ENCODE assay signal across 15 mouse cellular contexts in genomic region chr4:115937061-115937976, GRCm38 (mm10). TPM values are rescaled to one million over a fixed set of nuclear protein-coding genes. Genes with fewer than 3 reads are reported as not detected.
A peak's percentile ranks its signal among the peaks of the same experiment; 100 is the strongest.
DNase-seq lines count a peak whose midpoint lies in the region; ATAC-seq and TF ChIP-seq lines count a peak whose summit lies in the region.
"Had no signal": no experiment of that assay in that cellular context is flagged by ENCODE, and none has a peak within 500 bp of the region (broad histone marks: within the 10 kb centered on the region; RNA-seq: fewer than 3 reads in every experiment).

No protein-coding gene starts in this region.

- no peak for DNase-seq in heart, adult 2 months
- no peak for DNase-seq in CH12.LX (ENCODE audit: extremely low read depth)
- DNase-seq in embryonic facial prominence, embryonic 11.5 days (ENCODE audit: low spot score): peak; percentile 19
- DNase-seq in hindbrain, postnatal 0 days (ENCODE audit: low spot score): no peak
- no peak for DNase-seq in layer of hippocampus, postnatal 25 days (ENCODE audit: extremely low spot score in 1 of 2, low spot score in 1 of 2)
- no peak for DNase-seq in thymus, adult 2 months
- DNase-seq in left cerebral cortex, adult 8-10 months (ENCODE audit: low spot score in 2 of 2): no peak
- DNase-seq: gastrocnemius, postnatal 36 days had no signal

- no peak for TF ChIP-seq EP300 in heart, adult 2 months (IDR thresholded peaks at IDR 0.05; ENCODE audit: insufficient read depth, low read depth, low read length)
- no peak for TF ChIP-seq EP300 in CH12.LX (IDR thresholded peaks at IDR 0.05; ENCODE audit: low read length)

- in situ Hi-C loops in CH12.LX (cut with MboI; ENCODE audit: low pct_ligation_motif_present, low pct_unique_long_range_greater_than_20kb, low sequenced_read_pairs): no loop called here

- H3K27ac ChIP-seq in heart, embryonic 14.5 days (replicated peaks in 1 of 2; ENCODE audit: control insufficient read depth in 1 of 2, insufficient read depth in 1 of 2, low read depth in 2 of 2, low read length in 2 of 2): no peak overlapping the region
- H3K27ac ChIP-seq in heart, adult 2 months: no peak overlapping the region
- no peak overlapping the region for H3K27ac ChIP-seq in CH12.LX (ENCODE audit: insufficient read depth, low read depth)
- no peak overlapping the region for H3K27ac ChIP-seq in embryonic facial prominence, embryonic 11.5 days (replicated peaks; ENCODE audit: low read depth, low read length)
- H3K27ac ChIP-seq in hindbrain, postnatal 0 days: no peak overlapping the region
- no peak overlapping the region for H3K27ac ChIP-seq in thymus, adult 2 months (ENCODE audit: control insufficient read depth, insufficient read depth, low read length)
- H3K27ac ChIP-seq: forebrain, embryonic 15.5 days had no signal

- WGBS in heart, embryonic 14.5 days: 5% methylated on average over 19 of the region's 19 CpGs
- 17% methylated on average over 19 of the region's 19 CpGs for WGBS in heart, adult 2 months
- 1% methylated on average over 19 of the region's 19 CpGs for WGBS in embryonic facial prominence, embryonic 11.5 days
- 9% methylated on average over 19 of the region's 19 CpGs for WGBS in hindbrain, postnatal 0 days
- WGBS in thymus, adult 2 months: 8% methylated on average over 19 of the region's 19 CpGs

- intact Hi-C loops in heart, adult 2 months (cut with DNase I): no loop called here

- no peaks in the 10 kb centered on the region for H3K9me3 ChIP-seq in heart, embryonic 14.5 days (ENCODE audit: control insufficient read depth, low read length)
- H3K9me3 ChIP-seq in CH12.LX (replicated peaks; ENCODE audit: low read length): no peaks in the 10 kb centered on the region
- H3K9me3 ChIP-seq in embryonic facial prominence, embryonic 11.5 days (replicated peaks; ENCODE audit: control insufficient read depth, low read length): no peaks in the 10 kb centered on the region
- no peaks in the 10 kb centered on the region for H3K9me3 ChIP-seq in hindbrain, postnatal 0 days (ENCODE audit: low read length)
- H3K9me3 ChIP-seq: forebrain, embryonic 15.5 days had no signal

- dilution Hi-C loops in CH12.LX (cut with MboI; ENCODE audit: extremely low pct_ligation_motif_present, extremely low pct_unique_long_range_greater_than_20kb, low sequenced_read_pairs): no loop called here

- H3K4me2 ChIP-seq in heart, embryonic 14.5 days (ENCODE audit: low read length): peak overlapping the region; percentile 43; the same call in 1 of the 2 replicates
- H3K4me2 ChIP-seq in CH12.LX (ENCODE audit: insufficient read depth, low read depth, poor library complexity, severe bottlenecking): peak overlapping the region; percentile 22; the same call in 1 of the 2 replicates
- peak overlapping the region; percentile 29; the same call in 1 of the 2 replicates for H3K4me2 ChIP-seq in embryonic facial prominence, embryonic 11.5 days (ENCODE audit: low read depth, low read length)
- no peak overlapping the region for H3K4me2 ChIP-seq in hindbrain, postnatal 0 days (ENCODE audit: low read depth, low read length)
- H3K4me2 ChIP-seq: forebrain, embryonic 15.5 days; lung, embryonic 14.5 days had no signal

- H3K79me2 ChIP-seq in heart, adult 2 months (replicated peaks; ENCODE audit: control insufficient read depth, insufficient read depth, low read length): no peaks in the 10 kb centered on the region
- H3K79me2 ChIP-seq in CH12.LX (replicated peaks; ENCODE audit: control insufficient read depth, extremely low read depth, insufficient read depth, poor library complexity, severe bottlenecking): no peaks in the 10 kb centered on the region

- no peak overlapping the region for H3K9ac ChIP-seq in heart, embryonic 14.5 days (ENCODE audit: low read length)
- no peak overlapping the region for H3K9ac ChIP-seq in heart, adult 2 months (ENCODE audit: low read depth, low read length)
- no peak overlapping the region for H3K9ac ChIP-seq in CH12.LX (ENCODE audit: insufficient read depth, low read depth)
- no peak overlapping the region for H3K9ac ChIP-seq in embryonic facial prominence, embryonic 11.5 days (replicated peaks; ENCODE audit: low read length)
- H3K9ac ChIP-seq in hindbrain, postnatal 0 days (replicated peaks; ENCODE audit: low read length): no peak overlapping the region
- H3K9ac ChIP-seq: forebrain, embryonic 15.5 days; lung, embryonic 14.5 days had no signal

- TF ChIP-seq CTCF in heart, adult 2 months (IDR thresholded peaks at IDR 0.05): no peak
- TF ChIP-seq CTCF in CH12.LX (conservative IDR thresholded peaks at IDR 0.05 in 1 of 2, IDR thresholded peaks at IDR 0.05 in 1 of 2; ENCODE audit: low read depth in 2 of 2, low read length in 2 of 2): no peak
- no peak for TF ChIP-seq CTCF in hindbrain, postnatal 0 days (IDR thresholded peaks at IDR 0.05; ENCODE audit: low read depth)
- TF ChIP-seq CTCF in thymus, adult 2 months (IDR thresholded peaks at IDR 0.05; ENCODE audit: borderline replicate concordance, control insufficient read depth, extremely low read depth, insufficient read depth, low read length, poor library complexity): no peak

- peak overlapping the region in 1 of 2 experiments; percentile 21; a peak in 2 of 4 replicates for H3K4me3 ChIP-seq in heart, embryonic 14.5 days (ENCODE audit: control insufficient read depth in 1 of 2, insufficient read depth in 1 of 2, low read depth in 1 of 2, low read length in 2 of 2)
- no peak overlapping the region for H3K4me3 ChIP-seq in heart, adult 2 months
- no peak overlapping the region for H3K4me3 ChIP-seq in CH12.LX (replicated peaks in 1 of 3; ENCODE audit: low read depth in 2 of 3, low read length in 2 of 3, poor library complexity in 1 of 3)
- H3K4me3 ChIP-seq in embryonic facial prominence, embryonic 11.5 days (ENCODE audit: low read depth, low read length): no peak overlapping the region; the same call in 1 of the 2 replicates
- 0 out of 2 replicates have a peak overlapping the region, but pooled peaks have one; percentile 10 for H3K4me3 ChIP-seq in hindbrain, postnatal 0 days (ENCODE audit: low read length)
- no peak overlapping the region for H3K4me3 ChIP-seq in thymus, adult 2 months (ENCODE audit: control insufficient read depth, insufficient read depth, low read length)
- H3K4me3 ChIP-seq: forebrain, embryonic 15.5 days had no signal

- no peaks in the 10 kb centered on the region for H3K36me3 ChIP-seq in heart, embryonic 14.5 days (ENCODE audit: control insufficient read depth, insufficient read depth, low read length)
- H3K36me3 ChIP-seq in heart, adult 2 months (ENCODE audit: control insufficient read depth, insufficient read depth, low read length): no peaks in the 10 kb centered on the region
- no peaks in the 10 kb centered on the region for H3K36me3 ChIP-seq in CH12.LX (replicated peaks in 1 of 2; ENCODE audit: control insufficient read depth in 1 of 2, insufficient read depth in 1 of 2, low read length in 1 of 2)
- no peaks in the 10 kb centered on the region for H3K36me3 ChIP-seq in embryonic facial prominence, embryonic 11.5 days (replicated peaks; ENCODE audit: control insufficient read depth, insufficient read depth, low read depth, low read length)
- H3K36me3 ChIP-seq in hindbrain, postnatal 0 days (ENCODE audit: insufficient read depth, low read length): no peaks in the 10 kb centered on the region
- no peaks in the 10 kb centered on the region for H3K36me3 ChIP-seq in thymus, adult 2 months (ENCODE audit: control insufficient read depth, insufficient read depth, low read length)
- H3K36me3 ChIP-seq: forebrain, embryonic 15.5 days had no signal

- TF ChIP-seq POLR2A in heart, adult 2 months (IDR thresholded peaks at IDR 0.05; ENCODE audit: insufficient read depth, low read depth, low read length): no peak
- TF ChIP-seq POLR2A in CH12.LX (IDR thresholded peaks at IDR 0.05; ENCODE audit: low read depth, low read length): no peak
- TF ChIP-seq POLR2A in thymus, adult 2 months (IDR thresholded peaks at IDR 0.05; ENCODE audit: control insufficient read depth, extremely low read depth, insufficient read depth, low read length, poor library complexity): no peak

- no peak for TF ChIP-seq RAD21 in CH12.LX (IDR thresholded peaks at IDR 0.05; ENCODE audit: low read depth, low read length)

- ATAC-seq in heart, embryonic 14.5 days (ENCODE audit: insufficient number of reproducible peaks, insufficient read depth, low FRiP score, low read depth): no peak
- no peak for ATAC-seq in embryonic facial prominence, embryonic 11.5 days (replicated peaks; ENCODE audit: insufficient number of reproducible peaks, low FRiP score, low TSS enrichment, low read depth)
- ATAC-seq in hindbrain, postnatal 0 days: no peak
- ATAC-seq: forebrain, embryonic 15.5 days had no signal

- H3K4me1 ChIP-seq in heart, embryonic 14.5 days (ENCODE audit: control insufficient read depth in 2 of 2, insufficient read depth in 2 of 2, low read length in 2 of 2): peaks cover 0 to 17% of the 10 kb centered on the region in 2 experiments; a peak in 3 of 4 replicates
- 0 out of 2 replicates have a peak, but pooled peaks cover 2% of the 10 kb centered on the region for H3K4me1 ChIP-seq in heart, adult 2 months (ENCODE audit: control insufficient read depth, insufficient read depth, low read length)
- H3K4me1 ChIP-seq in CH12.LX (ENCODE audit: control insufficient read depth in 1 of 2, insufficient read depth in 2 of 2): no peaks in the 10 kb centered on the region; a peak in 1 of 4 replicates
- H3K4me1 ChIP-seq in embryonic facial prominence, embryonic 11.5 days (ENCODE audit: control insufficient read depth, insufficient read depth, low read length): peaks cover 5% of the 10 kb centered on the region; the same call in 1 of the 2 replicates
- H3K4me1 ChIP-seq in hindbrain, postnatal 0 days (ENCODE audit: insufficient read depth, low read length): no peaks in the 10 kb centered on the region
- H3K4me1 ChIP-seq in thymus, adult 2 months (replicated peaks; ENCODE audit: control insufficient read depth, insufficient read depth, low read length): peaks cover 3% of the 10 kb centered on the region; the same call in 1 of the 2 replicates

- peaks cover 99% of the 10 kb centered on the region for H3K27me3 ChIP-seq in heart, embryonic 14.5 days (ENCODE audit: control insufficient read depth, insufficient read depth, low read length)
- peaks cover 49% of the 10 kb centered on the region for H3K27me3 ChIP-seq in heart, adult 2 months (ENCODE audit: control insufficient read depth, insufficient read depth, low read length)
- peaks cover 90% of the 10 kb centered on the region for H3K27me3 ChIP-seq in CH12.LX (replicated peaks)
- H3K27me3 ChIP-seq in embryonic facial prominence, embryonic 11.5 days (ENCODE audit: control insufficient read depth, insufficient read depth, low read length): peaks cover 91% of the 10 kb centered on the region
- peaks cover 72% of the 10 kb centered on the region for H3K27me3 ChIP-seq in hindbrain, postnatal 0 days (ENCODE audit: insufficient read depth, low read length)
- H3K27me3 ChIP-seq in thymus, adult 2 months (ENCODE audit: control insufficient read depth, insufficient read depth, low read length): peaks cover 27% of the 10 kb centered on the region

RNA-seq across cellular contexts. Expression of gene Dmbx1, which starts 2.4 kb away (rescaled TPM):
- not detected in 2 replicates for polyA plus RNA-seq in heart, embryonic 14.5 days (2014; fragmentation: Nextera tagmentation; extraction: Ambion mirVana)
- total RNA-seq in heart, adult 2 months (2021): not detected
- not detected in 2 replicates for polyA plus RNA-seq in heart, adult 2 months (2012; rRNA removed)
- not detected in 2 replicates for total RNA-seq in CH12.LX (2012; rRNA removed)
- not detected in 2 replicates for total RNA-seq in CH12.LX (2014; rRNA removed)
- polyA plus RNA-seq in CH12.LX (2012; ENCODE audit: insufficient read length, low read depth): not detected in 2 replicates
- polyA plus RNA-seq in embryonic facial prominence, embryonic 11.5 days (2014; fragmentation: Nextera tagmentation; extraction: Ambion mirVana): 1.0 and 1.4 TPM in 2 replicates
- total RNA-seq in hindbrain, postnatal 0 days (2014; rRNA removed): 3.3 and 4.5 TPM in 2 replicates
- polyA plus RNA-seq in hindbrain, postnatal 0 days (2015; fragmentation: Nextera tagmentation; extraction: Ambion mirVana): 3.9 and 4.3 TPM in 2 replicates
- total RNA-seq in layer of hippocampus, postnatal 25 days (2021): under 1 TPM in 1 of 2 experiments, not detected in 1; 0.07 TPM
- polyA plus RNA-seq in thymus, adult 2 months (2012; rRNA removed): 0.14 and 0.18 TPM in 2 replicates
- under 1 TPM in 2 of 4 experiments, not detected in 2; 0.09 to 0.36 TPM for total RNA-seq in left cerebral cortex, adult 8-10 months (2022)
- total RNA-seq: adrenal gland, postnatal 14 days; gastrocnemius, postnatal 36 days had no signal
- polyA plus RNA-seq: lung, embryonic 14.5 days; stomach, embryonic 16.5 days had no signal

RNA-seq across cellular contexts. Expression of gene 6430628N08Rik, which starts 46.9 kb away (rescaled TPM):
- polyA plus RNA-seq in heart, embryonic 14.5 days (2014; fragmentation: Nextera tagmentation; extraction: Ambion mirVana): not detected in 2 replicates
- total RNA-seq in heart, adult 2 months (2021): not detected
- not detected in 2 replicates for polyA plus RNA-seq in heart, adult 2 months (2012; rRNA removed)
- total RNA-seq in CH12.LX (2012; rRNA removed) (not detected in 2 replicates), CH12.LX (2014; rRNA removed) (not detected in 2 replicates)
- polyA plus RNA-seq in CH12.LX (2012; ENCODE audit: insufficient read length, low read depth): not detected in 2 replicates
- polyA plus RNA-seq in embryonic facial prominence, embryonic 11.5 days (2014; fragmentation: Nextera tagmentation; extraction: Ambion mirVana): not detected in 2 replicates
- 0.16 and 0.18 TPM in 2 replicates for total RNA-seq in hindbrain, postnatal 0 days (2014; rRNA removed)
- polyA plus RNA-seq in hindbrain, postnatal 0 days (2015; fragmentation: Nextera tagmentation; extraction: Ambion mirVana): 0.49 and 0.58 TPM in 2 replicates
- total RNA-seq in layer of hippocampus, postnatal 25 days (2021): under 1 TPM in 1 of 2 experiments, not detected in 1; 0.22 TPM
- 0.17 TPM in 1 of 2 replicates, not detected in the other for polyA plus RNA-seq in thymus, adult 2 months (2012; rRNA removed)
- total RNA-seq in left cerebral cortex, adult 8-10 months (2022): under 1 TPM; 0.38 to 0.56 (median 0.54) TPM
- total RNA-seq: adrenal gland, postnatal 14 days; gastrocnemius, postnatal 36 days had no signal
- polyA plus RNA-seq: cortical plate, adult 2 months; lung, embryonic 14.5 days; stomach, embryonic 16.5 days had no signal

RNA-seq across cellular contexts. Expression of gene Kncn, which starts 53.1 kb away (rescaled TPM):
- polyA plus RNA-seq in heart, embryonic 14.5 days (2014; fragmentation: Nextera tagmentation; extraction: Ambion mirVana): not detected in 2 replicates
- not detected for total RNA-seq in heart, adult 2 months (2021)
- polyA plus RNA-seq in heart, adult 2 months (2012; rRNA removed): 0.18 TPM in 1 of 2 replicates, not detected in the other
- total RNA-seq in CH12.LX (2012; rRNA removed): not detected in 2 replicates
- total RNA-seq in CH12.LX (2014; rRNA removed): not detected in 2 replicates
- polyA plus RNA-seq in CH12.LX (2012; ENCODE audit: insufficient read length, low read depth): not detected in 2 replicates
- polyA plus RNA-seq in embryonic facial prominence, embryonic 11.5 days (2014; fragmentation: Nextera tagmentation; extraction: Ambion mirVana): not detected in 2 replicates
- 0.14 TPM in 1 of 2 replicates, not detected in the other for total RNA-seq in hindbrain, postnatal 0 days (2014; rRNA removed)
- polyA plus RNA-seq in hindbrain, postnatal 0 days (2015; fragmentation: Nextera tagmentation; extraction: Ambion mirVana): 0.10 and 0.29 TPM in 2 replicates
- under 1 TPM in 1 of 2 experiments, not detected in 1; 0.22 TPM for total RNA-seq in layer of hippocampus, postnatal 25 days (2021)
- polyA plus RNA-seq in thymus, adult 2 months (2012; rRNA removed): 0.09 and 0.15 TPM in 2 replicates
- total RNA-seq in left cerebral cortex, adult 8-10 months (2022): under 1 TPM in 3 of 4 experiments, not detected in 1; 0.21 to 0.53 (median 0.35) TPM
- total RNA-seq: adrenal gland, postnatal 14 days; gastrocnemius, postnatal 36 days had no signal
- polyA plus RNA-seq: forebrain, embryonic 15.5 days; limb, embryonic 11.5 days; lung, embryonic 14.5 days; stomach, embryonic 16.5 days had no signal
